Mouse (Mus musculus): ENCODE results near the gene Ctf2.

DNA sequence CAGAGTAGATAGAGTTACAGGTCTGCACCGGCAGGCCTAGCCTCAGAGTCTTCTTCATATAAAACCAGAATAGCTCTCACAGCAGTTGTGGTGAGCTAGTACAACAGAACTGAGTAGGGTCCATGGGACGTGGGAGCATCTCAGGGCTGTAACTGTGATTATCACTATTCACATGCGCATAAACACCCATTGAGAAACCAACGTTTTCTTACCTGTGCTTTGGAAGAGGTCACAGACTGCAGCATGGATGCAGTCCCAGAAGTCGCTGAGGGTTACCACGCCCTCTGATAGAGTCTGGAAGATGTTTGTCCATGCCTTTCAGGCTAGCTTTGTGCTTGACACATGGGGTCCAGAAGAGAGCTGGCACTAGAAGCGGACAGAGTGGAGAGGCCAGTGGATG, 21.8 kb upstream of the Ctf2 start:
- no peak for TF ChIP-seq ZNF384 (IDR thresholded peaks at IDR 0.05; ENCODE audit: low read depth, low read length)
- no peak for TF ChIP-seq CHD2 (IDR thresholded peaks at IDR 0.05; ENCODE audit: low read length)
- no peak for TF ChIP-seq TCF12 (IDR thresholded peaks at IDR 0.05; ENCODE audit: low read depth, low read length)
- no peak for TF ChIP-seq POLR2A (IDR thresholded peaks at IDR 0.05; ENCODE audit: low read depth, low read length)
- no peak for TF ChIP-seq CTCF (conservative IDR thresholded peaks at IDR 0.05 in 1 of 2, IDR thresholded peaks at IDR 0.05 in 1 of 2; ENCODE audit: low read depth in 2 of 2, low read length in 2 of 2)
- TF ChIP-seq USF1 (IDR thresholded peaks at IDR 0.05; ENCODE audit: low read depth, low read length), result no peak
- TF ChIP-seq MAX (IDR thresholded peaks at IDR 0.05; ENCODE audit: low read length), result no peak
- no peak for TF ChIP-seq IRF4 (IDR thresholded peaks at IDR 0.05; ENCODE audit: low read depth, low read length)
- TF ChIP-seq BHLHE40 (IDR thresholded peaks at IDR 0.05; ENCODE audit: low read depth, low read length), result no peak
- TF ChIP-seq TBP (conservative IDR thresholded peaks at IDR 0.05; ENCODE audit: low read depth, low read length), result no peak
- TF ChIP-seq MXI1 (IDR thresholded peaks at IDR 0.05; ENCODE audit: low read depth, low read length), result no peak

All from CH12.LX (cell line).